11 mouse cellular contexts compared by ENCODE assay signal in genomic region chr1:39731543-39731942, GRCm38 (mm10). TPM values are rescaled to one million over a fixed set of nuclear protein-coding genes. Genes with fewer than 3 reads are reported as not detected.
A peak's percentile ranks its signal among the peaks of the same experiment; 100 is the strongest.
DNase-seq lines count a peak whose midpoint lies in the region; ATAC-seq and TF ChIP-seq lines count a peak whose summit lies in the region.
"Had no signal": no experiment of that assay in that cellular context is flagged by ENCODE, and none has a peak within 500 bp of the region (broad histone marks: within the 10 kb centered on the region; RNA-seq: fewer than 3 reads in every experiment).

No protein-coding gene starts in this region.

- no peak for TF ChIP-seq CTCF in lung, postnatal 0 days (IDR thresholded peaks at IDR 0.05)
- no peak for TF ChIP-seq CTCF in midbrain, postnatal 0 days (IDR thresholded peaks at IDR 0.05)

- H3K36me3 ChIP-seq in lung, postnatal 0 days (ENCODE audit: insufficient read depth, low read length): no peaks in the 10 kb centered on the region
- no peaks in the 10 kb centered on the region for H3K36me3 ChIP-seq in midbrain, postnatal 0 days (ENCODE audit: insufficient read depth, low read length)
- no peaks in the 10 kb centered on the region for H3K36me3 ChIP-seq in neural tube, embryonic 15.5 days
- H3K36me3 ChIP-seq: heart, embryonic 15.5 days had no signal

- DNase-seq in kidney, adult 11 months: peak; percentile 52
- DNase-seq in kidney, adult 18-20 months: no peak
- DNase-seq in embryo, embryonic 9.5 days (ENCODE audit: extremely low spot score): peak; percentile 35
- peak; percentile 65 for DNase-seq in kidney, adult 9 months
- peak; percentile 69 for DNase-seq in lung, postnatal 0 days (ENCODE audit: low spot score)
- no peak for DNase-seq in midbrain, postnatal 0 days (ENCODE audit: low spot score)
- DNase-seq: right cerebral cortex, postnatal 14 days had no signal

- H3K27ac ChIP-seq in lung, postnatal 0 days (ENCODE audit: low read length): no peak overlapping the region
- no peak overlapping the region for H3K27ac ChIP-seq in midbrain, postnatal 0 days (ENCODE audit: low read depth, low read length)
- no peak overlapping the region for H3K27ac ChIP-seq in neural tube, embryonic 15.5 days (replicated peaks)
- H3K27ac ChIP-seq: heart, embryonic 15.5 days; stomach, postnatal 0 days had no signal

- peak; percentile 22; the same call in 1 of the 2 replicates for ATAC-seq in lung, postnatal 0 days
- no peak for ATAC-seq in midbrain, postnatal 0 days (ENCODE audit: low FRiP score)
- no peak for ATAC-seq in neural tube, embryonic 15.5 days (ENCODE audit: low FRiP score)

- no peaks in the 10 kb centered on the region for H3K27me3 ChIP-seq in lung, postnatal 0 days (replicated peaks; ENCODE audit: insufficient read depth, low read length)
- no peaks in the 10 kb centered on the region for H3K27me3 ChIP-seq in midbrain, postnatal 0 days (ENCODE audit: insufficient read depth, low read length)
- H3K27me3 ChIP-seq in neural tube, embryonic 15.5 days (replicated peaks): no peaks in the 10 kb centered on the region
- H3K27me3 ChIP-seq: heart, embryonic 15.5 days had no signal

- H3K9ac ChIP-seq in lung, postnatal 0 days (replicated peaks; ENCODE audit: low read depth): no peak overlapping the region
- H3K9ac ChIP-seq in midbrain, postnatal 0 days (replicated peaks; ENCODE audit: low read length, poor library complexity, severe bottlenecking): no peak overlapping the region
- H3K9ac ChIP-seq in neural tube, embryonic 15.5 days (replicated peaks): no peak overlapping the region
- H3K9ac ChIP-seq: heart, embryonic 15.5 days had no signal

- peaks cover 6% of the 10 kb centered on the region; the same call in 1 of the 2 replicates for H3K4me1 ChIP-seq in lung, postnatal 0 days (ENCODE audit: insufficient read depth, low read depth, low read length)
- H3K4me1 ChIP-seq in midbrain, postnatal 0 days (ENCODE audit: insufficient read depth, low read length): no peaks in the 10 kb centered on the region; the same call in 1 of the 2 replicates
- 0 out of 2 replicates have a peak, but pooled peaks cover 8% of the 10 kb centered on the region for H3K4me1 ChIP-seq in neural tube, embryonic 15.5 days

- TF ChIP-seq EP300 in lung, postnatal 0 days (IDR thresholded peaks at IDR 0.05): no peak

- H3K4me3 ChIP-seq in lung, postnatal 0 days (ENCODE audit: low read depth, low read length): no peak overlapping the region
- H3K4me3 ChIP-seq in midbrain, postnatal 0 days (ENCODE audit: low read depth, low read length): no peak overlapping the region
- H3K4me3 ChIP-seq in neural tube, embryonic 15.5 days (replicated peaks): no peak overlapping the region
- H3K4me3 ChIP-seq: heart, embryonic 15.5 days; megakaryocyte, embryonic 14.5 days had no signal

- 7% methylated on average over 9 of the region's 9 CpGs for WGBS in lung, postnatal 0 days
- 59% methylated on average over 9 of the region's 9 CpGs for WGBS in midbrain, postnatal 0 days
- 49% methylated on average over 9 of the region's 9 CpGs for WGBS in neural tube, embryonic 15.5 days

- H3K9me3 ChIP-seq in lung, postnatal 0 days (ENCODE audit: low read length): no peaks in the 10 kb centered on the region
- no peaks in the 10 kb centered on the region for H3K9me3 ChIP-seq in midbrain, postnatal 0 days (ENCODE audit: low read length)
- H3K9me3 ChIP-seq in neural tube, embryonic 15.5 days (replicated peaks): no peaks in the 10 kb centered on the region
- H3K9me3 ChIP-seq: heart, embryonic 15.5 days had no signal

- no peak overlapping the region for H3K4me2 ChIP-seq in lung, postnatal 0 days (replicated peaks; ENCODE audit: low read depth, low read length)
- H3K4me2 ChIP-seq in midbrain, postnatal 0 days (ENCODE audit: low read depth, low read length, poor library complexity, severe bottlenecking): no peak overlapping the region
- no peak overlapping the region for H3K4me2 ChIP-seq in neural tube, embryonic 15.5 days
- H3K4me2 ChIP-seq: heart, embryonic 15.5 days had no signal

RNA-seq across cellular contexts. Expression of gene Rfx8, which starts 10.7 kb away (rescaled TPM):
- 0.24 and 0.27 TPM in 2 replicates for polyA plus RNA-seq in lung, postnatal 0 days (2015; fragmentation: Nextera tagmentation; extraction: Ambion mirVana)
- total RNA-seq in midbrain, postnatal 0 days (2014; rRNA removed): 0.52 and 0.66 TPM in 2 replicates
- polyA plus RNA-seq in midbrain, postnatal 0 days (2015; fragmentation: Nextera tagmentation; extraction: Ambion mirVana): 0.28 and 0.39 TPM in 2 replicates
- polyA plus RNA-seq in neural tube, embryonic 15.5 days (2015; fragmentation: Nextera tagmentation; extraction: Ambion mirVana): 0.14 and 0.27 TPM in 2 replicates

Comparison
In these comparisons a context has a peak if more than half of its experiments do, and no peak if none do; other contexts are left out.
1. DNase-seq: peak in kidney, adult 11 months (single experiment), embryo, embryonic 9.5 days (single experiment), kidney, adult 9 months (single experiment) and lung, postnatal 0 days (single experiment); none in kidney, adult 18-20 months (single experiment) and midbrain, postnatal 0 days (single experiment).